Mouse (Mus musculus) layer of hippocampus, postnatal 10 days (tissue): ENCODE measurements at regions not wholly inside any gene's neighbourhood (a gene's known extent, or its start where the extent isn't known, plus 50 kb on each side); places are given as distances from the start of the nearest gene placed in this dataset.

Source experiments
- microRNA-seq, 2 experiments: library from miRNA; unstranded; fragments of <30 nt; microRNA quantifications; one replicate each; pipeline ENCODE4 v1.2.0; 2021

Small RNAs in the stretch of these regions (microRNA-seq; reads per million reads assigned to microRNA genes)
- 4,615 to 7,605 reads per million in 2 experiments for gene Mir138-1
